Mouse (Mus musculus) liver, postnatal 0 days (tissue): ENCODE measurements around the gene Cdk1.

Experiments used
- CTCF ChIP-seq: sonication (generic); IDR thresholded peaks from 2 replicates; pipeline ENCODE4 v1.5.1; 2016; ENCODE audit warnings: antibody characterized with exemption, low read depth
- EP300 ChIP-seq: IDR thresholded peaks from 2 replicates; pipeline ENCODE4 v1.6.1; 2016; ENCODE audit warnings: antibody characterized with exemption, low read depth, mild to moderate bottlenecking

GRCm38 (mm10) chr10:69340001-69340400 is 12.7 kb downstream of the Cdk1 start:
- no peak for TF ChIP-seq CTCF
- no peak for TF ChIP-seq EP300
